Mouse (Mus musculus): ENCODE results near the gene Ptprn. TPM values are rescaled to one million over a fixed set of nuclear protein-coding genes. Genes with fewer than 3 reads are reported as not detected.

The Ptprn gene
- polyA plus RNA-seq, 1 experiment, result 0.35 TPM

- Histone ChIP-seq H3K4me3 (ENCODE audit: extremely low read depth, insufficient read depth, insufficient read length) (no peak overlapping the region), H3K27me3 (ENCODE audit: control insufficient read depth, insufficient read depth, low read length) (no peaks in the 10 kb centered on the region), H3K4me1 (ENCODE audit: control insufficient read depth, insufficient read depth, insufficient read length) (peaks cover 9% of the 10 kb centered on the region; the same call in 1 of the 2 replicates), H3K36me3 (ENCODE audit: control insufficient read depth, insufficient read depth, low read length) (no peaks in the 10 kb centered on the region), H3K27ac (ENCODE audit: insufficient read depth, low read length) (no peak overlapping the region)
- no peak for DNase-seq (ENCODE audit: low read depth in 1 of 2, low spot score in 2 of 2)
- WGBS, result 5% methylated on average over 6 of the region's 6 CpGs
- TF ChIP-seq POLR2A (IDR thresholded peaks at IDR 0.05; ENCODE audit: low read depth, low read length) (no peak), CTCF (IDR thresholded peaks at IDR 0.05; ENCODE audit: extremely low read depth, insufficient read depth, insufficient read length, insufficient replicate concordance) (no peak)
Measured at GRCm38 (mm10) chr1:75223532-75223931, 40.8 kb downstream of the Ptprn start.

- no peaks in the 10 kb centered on the region for H3K36me3 ChIP-seq (ENCODE audit: control insufficient read depth, insufficient read depth, low read length)
- WGBS, result 35% methylated on average over 6 of the region's 6 CpGs
- TF ChIP-seq CTCF (IDR thresholded peaks at IDR 0.05; ENCODE audit: extremely low read depth, insufficient read depth, insufficient read length, insufficient replicate concordance), result no peak
- no peak for TF ChIP-seq POLR2A (IDR thresholded peaks at IDR 0.05; ENCODE audit: low read depth, low read length)
- no peak for DNase-seq (ENCODE audit: low read depth in 1 of 2, low spot score in 2 of 2)
- peaks cover 9% of the 10 kb centered on the region; the same call in 1 of the 2 replicates for H3K4me1 ChIP-seq (ENCODE audit: control insufficient read depth, insufficient read depth, insufficient read length)
- no peak overlapping the region for H3K4me3 ChIP-seq (ENCODE audit: extremely low read depth, insufficient read depth, insufficient read length)
- no peaks in the 10 kb centered on the region for H3K27me3 ChIP-seq (ENCODE audit: control insufficient read depth, insufficient read depth, low read length)
- H3K27ac ChIP-seq (ENCODE audit: insufficient read depth, low read length), result no peak overlapping the region
Measured at GRCm38 (mm10) chr1:75222926-75223325, 41.4 kb downstream of the Ptprn start.

GRCm38 (mm10) chr1:75221538-75221937, 42.8 kb downstream of the Ptprn start:
- Histone ChIP-seq H3K4me3 (ENCODE audit: extremely low read depth, insufficient read depth, insufficient read length) (no peak overlapping the region), H3K4me1 (ENCODE audit: control insufficient read depth, insufficient read depth, insufficient read length) (peaks cover 18% of the 10 kb centered on the region; the same call in 1 of the 2 replicates), H3K27me3 (ENCODE audit: control insufficient read depth, insufficient read depth, low read length) (no peaks in the 10 kb centered on the region), H3K27ac (ENCODE audit: insufficient read depth, low read length) (no peak overlapping the region), H3K36me3 (ENCODE audit: control insufficient read depth, insufficient read depth, low read length) (no peaks in the 10 kb centered on the region)
- TF ChIP-seq CTCF (IDR thresholded peaks at IDR 0.05; ENCODE audit: extremely low read depth, insufficient read depth, insufficient read length, insufficient replicate concordance) (no peak), POLR2A (IDR thresholded peaks at IDR 0.05; ENCODE audit: low read depth, low read length) (no peak)
- 81% methylated on average over 3 of the region's 3 CpGs for WGBS
- DNase-seq (ENCODE audit: low read depth in 1 of 2, low spot score in 2 of 2), result no peak

- no peaks in the 10 kb centered on the region for H3K27me3 ChIP-seq (ENCODE audit: control insufficient read depth, insufficient read depth, low read length)
- H3K36me3 ChIP-seq (ENCODE audit: control insufficient read depth, insufficient read depth, low read length), result peaks cover 15% of the 10 kb centered on the region
- H3K27ac ChIP-seq (ENCODE audit: insufficient read depth, low read length), result peak within 1 kb of the TSS; percentile 82
- DNase-seq (ENCODE audit: low read depth in 1 of 2, low spot score in 2 of 2), result peak in 1 of 2 experiments; percentile 48
- 0 out of 2 replicates have a peak, but pooled peaks have one; percentile 8 for TF ChIP-seq CTCF (IDR thresholded peaks at IDR 0.05; ENCODE audit: extremely low read depth, insufficient read depth, insufficient read length, insufficient replicate concordance)
- no peak for TF ChIP-seq POLR2A (IDR thresholded peaks at IDR 0.05; ENCODE audit: low read depth, low read length)
- H3K4me3 ChIP-seq (ENCODE audit: extremely low read depth, insufficient read depth, insufficient read length), result peak within 1 kb of the TSS; percentile 86
- peaks cover 22% of the 10 kb centered on the region; the same call in 1 of the 2 replicates for H3K4me1 ChIP-seq (ENCODE audit: control insufficient read depth, insufficient read depth, insufficient read length)
- WGBS, result 9% methylated on average over 34 of the region's 34 CpGs
Measured at GRCm38 (mm10) chr1:75219531-75219930, 44.8 kb downstream of the Ptprn start, which contains the start of gene Tuba4a. Gene Tuba4a (minus strand): TSS chr1:75219865.

GRCm38 (mm10) chr1:75219078-75219477, 45.2 kb downstream of the Ptprn start:
- Histone ChIP-seq H3K4me1 (ENCODE audit: control insufficient read depth, insufficient read depth, insufficient read length) (peaks cover 22% of the 10 kb centered on the region; the same call in 1 of the 2 replicates), H3K36me3 (ENCODE audit: control insufficient read depth, insufficient read depth, low read length) (peaks cover 19% of the 10 kb centered on the region), H3K27me3 (ENCODE audit: control insufficient read depth, insufficient read depth, low read length) (no peaks in the 10 kb centered on the region), H3K4me3 (ENCODE audit: extremely low read depth, insufficient read depth, insufficient read length) (peak overlapping the region; percentile 86), H3K27ac (ENCODE audit: insufficient read depth, low read length) (peak overlapping the region; percentile 82)
- peak; percentile 86 to 96 for DNase-seq (ENCODE audit: low read depth in 1 of 2, low spot score in 2 of 2)
- TF ChIP-seq CTCF (IDR thresholded peaks at IDR 0.05; ENCODE audit: extremely low read depth, insufficient read depth, insufficient read length, insufficient replicate concordance) (peak; percentile 36; the same call in 1 of the 2 replicates), POLR2A (IDR thresholded peaks at IDR 0.05; ENCODE audit: low read depth, low read length) (peak; percentile 99)
- 1% methylated on average over 24 of the region's 24 CpGs for WGBS

GRCm38 (mm10) chr1:75218227-75219001, 45.9 kb downstream of the Ptprn start:
- 1% methylated on average over 38 of the region's 38 CpGs for WGBS
- TF ChIP-seq POLR2A (IDR thresholded peaks at IDR 0.05; ENCODE audit: low read depth, low read length) (no peak; the same call in 1 of the 2 replicates), CTCF (IDR thresholded peaks at IDR 0.05; ENCODE audit: extremely low read depth, insufficient read depth, insufficient read length, insufficient replicate concordance) (no peak)
- Histone ChIP-seq H3K4me1 (ENCODE audit: control insufficient read depth, insufficient read depth, insufficient read length) (peaks cover 18% of the 10 kb centered on the region; the same call in 1 of the 2 replicates), H3K27me3 (ENCODE audit: control insufficient read depth, insufficient read depth, low read length) (no peaks in the 10 kb centered on the region), H3K36me3 (ENCODE audit: control insufficient read depth, insufficient read depth, low read length) (peaks cover 20% of the 10 kb centered on the region), H3K27ac (ENCODE audit: insufficient read depth, low read length) (peak overlapping the region; percentile 82), H3K4me3 (ENCODE audit: extremely low read depth, insufficient read depth, insufficient read length) (peak overlapping the region; percentile 86)
- DNase-seq (ENCODE audit: low read depth in 1 of 2, low spot score in 2 of 2), result peak in 1 of 2 experiments; percentile 72

GRCm38 (mm10) chr1:75217893-75218226, 46.4 kb downstream of the Ptprn start:
- Histone ChIP-seq H3K27me3 (ENCODE audit: control insufficient read depth, insufficient read depth, low read length) (no peaks in the 10 kb centered on the region), H3K36me3 (ENCODE audit: control insufficient read depth, insufficient read depth, low read length) (peaks cover 20% of the 10 kb centered on the region), H3K27ac (ENCODE audit: insufficient read depth, low read length) (peak overlapping the region; percentile 34), H3K4me1 (ENCODE audit: control insufficient read depth, insufficient read depth, insufficient read length) (peaks cover 20% of the 10 kb centered on the region; the same call in 1 of the 2 replicates), H3K4me3 (ENCODE audit: extremely low read depth, insufficient read depth, insufficient read length) (peak overlapping the region; percentile 86)
- DNase-seq (ENCODE audit: low read depth in 1 of 2, low spot score in 2 of 2), result no peak
- 2% methylated on average over 6 of the region's 6 CpGs for WGBS
- no peak for TF ChIP-seq CTCF (IDR thresholded peaks at IDR 0.05; ENCODE audit: extremely low read depth, insufficient read depth, insufficient read length, insufficient replicate concordance)
- no peak for TF ChIP-seq POLR2A (IDR thresholded peaks at IDR 0.05; ENCODE audit: low read depth, low read length)
